Mouse (Mus musculus) heart, postnatal 0 days (tissue): ENCODE results near the gene Flnb. TPM values are rescaled to one million over a fixed set of nuclear protein-coding genes. Genes with fewer than 3 reads are reported as not detected.
A peak's percentile ranks its signal among the peaks of the same experiment; 100 is the strongest.

ENCODE experiments used
- ATAC-seq: fragments of 200-750 bp; cut with Nextera tagmentation; 2 replicates; pipeline ENCODE4 v1.8.0; 2017; ENCODE audit warnings: low read depth, moderate number of reproducible peaks, moderate library complexity; ENCODE audit not compliant: insufficient read depth
- DNase-seq: peaks from one replicate; pipeline ENCODE4 v3.0.0-alpha.2; 2016; ENCODE audit warnings: low spot score
- H3K27ac ChIP-seq: fragments of 300-500 bp; sonication (generic); 2 replicates; pipeline ENCODE4 v1.5.1; 2014; ENCODE audit warnings: low read depth, mild to moderate bottlenecking
- H3K27me3 ChIP-seq: fragments of 300-500 bp; sonication (generic); 2 replicates; pipeline ENCODE4 v1.6.1; 2014; ENCODE audit warnings: low read length, mixed read lengths; ENCODE audit not compliant: control insufficient read depth, insufficient read depth
- H3K36me3 ChIP-seq: fragments of 300-500 bp; sonication (generic); replicated peaks from 2 replicates; pipeline ENCODE4 v1.6.1; 2014; ENCODE audit warnings: low read length, mixed read lengths; ENCODE audit not compliant: control insufficient read depth, insufficient read depth
- H3K4me1 ChIP-seq: fragments of 300-500 bp; sonication (generic); 2 replicates; pipeline ENCODE4 v1.6.1; 2014; ENCODE audit warnings: antibody characterized with exemption; ENCODE audit not compliant: control insufficient read depth, insufficient read depth
- H3K4me2 ChIP-seq: fragments of 300-500 bp; sonication (generic); 2 replicates; pipeline ENCODE4 v1.6.1; 2014; ENCODE audit warnings: low read depth, mild to moderate bottlenecking, low read length, moderate library complexity
- H3K4me3 ChIP-seq: fragments of 300-500 bp; sonication (generic); 2 replicates; pipeline ENCODE4 v1.5.1; 2014; ENCODE audit warnings: low read depth, low read length
- H3K9ac ChIP-seq: fragments of 300-500 bp; sonication (generic); replicated peaks from 2 replicates; pipeline ENCODE4 v1.6.1; 2014; ENCODE audit warnings: low read depth, low read length, mixed read lengths
- H3K9me3 ChIP-seq: fragments of 300-500 bp; sonication (generic); replicated peaks from 2 replicates; pipeline ENCODE4 v1.6.1; 2016; ENCODE audit warnings: low read length; ENCODE audit not compliant: control insufficient read depth
- CTCF ChIP-seq: IDR thresholded peaks from 2 replicates; pipeline ENCODE4 v1.5.1; 2016; ENCODE audit warnings: antibody characterized with exemption, control low read depth, low read depth
- EP300 ChIP-seq: IDR thresholded peaks from 2 replicates; pipeline ENCODE4 v1.6.1; 2016; ENCODE audit warnings: antibody characterized with exemption, low read depth
- WGBS: fragments of 180-500 bp; shearing (Covaris S2); extraction: QIAGEN DNeasy Blood & Tissue Kit; methylation state at CpG from one replicate; pipeline ENCODE4 v1.1.7; 2014; 5-methylcytosine and 5-hydroxymethylcytosine counted together
- polyA plus RNA-seq: library from polyadenylated mRNA; unstranded; fragments of >200 nt; fragmentation: Nextera tagmentation; extraction: Ambion mirVana; gene quantifications from 2 replicates; pipeline ENCODE4 v1.2.1, GENCODE M21; 2015
- total RNA-seq: library from RNA; depleted of rRNA; stranded (reverse); fragments of >200 nt; gene quantifications from 2 replicates; pipeline ENCODE4 v1.2.3, GENCODE M21; 2014; ENCODE audit warnings: low replicate concordance

The Flnb gene
- total and polyA plus RNA-seq, 2 experiments from 2014 or later, result 4.0 to 40.7 TPM

GRCm38 (mm10) chr14:7989371-7989770 lies 171.6 kb downstream of the Flnb start:
- Histone ChIP-seq H3K27me3 (no peaks in the 10 kb centered on the region), H3K9me3 (no peaks in the 10 kb centered on the region), H3K27ac (no peak overlapping the region), H3K4me2 (no peak overlapping the region), H3K9ac (no peak overlapping the region), H3K4me3 (no peak overlapping the region), H3K4me1 (no peaks in the 10 kb centered on the region), H3K36me3 (no peaks in the 10 kb centered on the region)
- WGBS, result 58% methylated on average over 1 of the region's 1 CpGs
- ATAC-seq (no peak), DNase-seq (no peak)
- no peak for TF ChIP-seq EP300
- TF ChIP-seq CTCF, result no peak

- ATAC-seq (no peak), DNase-seq (no peak)
- no peak overlapping the region for H3K9ac ChIP-seq
- TF ChIP-seq EP300 (no peak), CTCF (no peak)
- H3K36me3 ChIP-seq, result no peaks in the 10 kb centered on the region
- no peaks in the 10 kb centered on the region for H3K27me3 ChIP-seq
- H3K4me2 ChIP-seq, result no peak overlapping the region
- no peak overlapping the region for H3K27ac ChIP-seq
- H3K9me3 ChIP-seq, result no peaks in the 10 kb centered on the region
- no peaks in the 10 kb centered on the region for H3K4me1 ChIP-seq
- WGBS, result 44% methylated on average over 3 of the region's 3 CpGs
- no peak overlapping the region for H3K4me3 ChIP-seq
Measured at GRCm38 (mm10) chr14:7989961-7990360, 172.2 kb downstream of the Flnb start.

DNA sequence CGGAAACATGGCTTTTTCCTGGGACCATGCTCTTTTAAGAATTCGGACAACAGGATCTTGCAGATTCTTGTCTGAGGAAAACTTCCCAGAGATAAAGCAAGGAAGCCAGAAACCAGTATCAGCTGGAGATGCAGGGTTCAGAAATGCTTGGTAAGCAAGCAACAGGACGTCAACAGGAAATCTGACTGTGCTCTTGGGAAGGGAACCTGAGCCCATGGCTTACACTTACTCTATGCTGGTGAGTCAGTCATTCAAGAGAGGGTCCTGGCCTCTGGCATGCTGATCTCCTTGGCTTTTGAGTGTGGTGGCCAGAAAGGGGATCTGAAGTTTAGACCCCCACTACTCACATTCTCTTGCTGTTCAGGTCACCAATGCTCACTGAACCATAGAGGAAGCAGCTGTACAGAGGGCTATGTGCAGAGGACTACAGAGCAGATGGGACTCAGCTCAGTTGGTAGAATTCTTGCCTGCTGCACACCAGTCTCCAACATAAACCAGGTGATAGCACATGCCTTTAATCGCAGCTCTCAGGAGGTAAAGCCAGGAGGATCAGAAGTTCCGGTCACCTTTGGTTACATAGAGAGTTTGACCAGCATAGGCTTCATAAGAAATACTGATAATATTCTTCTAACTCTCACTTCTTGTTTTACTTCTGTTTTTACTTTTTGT lies 173.5 kb downstream of the Flnb start:
- no peak for ATAC-seq
- no peaks in the 10 kb centered on the region for H3K9me3 ChIP-seq
- no peak for TF ChIP-seq CTCF
- TF ChIP-seq EP300, result no peak
- H3K4me2 ChIP-seq, result no peak overlapping the region
- H3K27me3 ChIP-seq, result no peaks in the 10 kb centered on the region
- no peak overlapping the region for H3K4me3 ChIP-seq
- DNase-seq, result no peak
- no peaks in the 10 kb centered on the region for H3K36me3 ChIP-seq
- H3K4me1 ChIP-seq, result no peaks in the 10 kb centered on the region
- WGBS, result 67% methylated on average over 5 of the region's 5 CpGs
- no peak overlapping the region for H3K27ac ChIP-seq
- no peak overlapping the region for H3K9ac ChIP-seq

GRCm38 (mm10) chr14:7992158-7992557 lies 174.4 kb downstream of the Flnb start:
- Histone ChIP-seq H3K9me3 (no peaks in the 10 kb centered on the region), H3K36me3 (no peaks in the 10 kb centered on the region), H3K4me1 (no peaks in the 10 kb centered on the region), H3K9ac (no peak overlapping the region), H3K4me3 (no peak overlapping the region), H3K27ac (no peak overlapping the region), H3K27me3 (no peaks in the 10 kb centered on the region), H3K4me2 (no peak overlapping the region)
- TF ChIP-seq CTCF (no peak), EP300 (no peak)
- no peak for DNase-seq
- WGBS, result 52% methylated on average over 6 of the region's 6 CpGs
- ATAC-seq, result no peak

DNA sequence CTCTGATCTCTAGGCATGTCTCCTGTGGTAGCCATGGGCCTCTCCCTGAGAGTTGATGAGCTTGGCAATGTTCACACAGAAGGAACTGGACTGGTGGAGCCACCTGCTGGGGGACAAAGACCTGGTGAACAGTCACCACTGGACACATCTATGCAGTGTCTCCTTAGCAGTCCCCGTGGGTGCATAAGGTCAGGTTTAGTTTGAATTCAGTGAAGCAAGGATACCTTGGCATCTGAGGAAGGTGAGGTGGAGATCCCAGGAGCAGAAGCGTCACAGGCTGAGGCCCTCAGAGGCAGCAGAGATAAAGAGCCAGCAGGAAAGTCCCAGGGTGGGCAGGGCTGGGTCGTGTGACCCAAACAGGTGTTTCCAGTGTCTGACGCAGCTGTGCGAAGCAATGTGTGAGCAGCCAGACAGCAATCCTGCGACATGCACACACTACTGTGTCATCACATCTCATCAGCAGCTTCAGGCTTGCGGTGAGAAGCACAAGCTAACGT lies 176.6 kb downstream of the Flnb start, which contains the start of gene Dnase1l3:
TSS of gene Dnase1l3 (minus strand) at position 303 of the 497 bp plus-strand sequence.
- Histone ChIP-seq H3K9me3 (no peaks in the 10 kb centered on the region), H3K4me1 (no peaks in the 10 kb centered on the region), H3K9ac (no peak within 1 kb of the TSS), H3K36me3 (no peaks in the 10 kb centered on the region), H3K4me3 (no peak within 1 kb of the TSS), H3K4me2 (no peak within 1 kb of the TSS), H3K27ac (no peak within 1 kb of the TSS), H3K27me3 (0 out of 2 replicates have a peak, but pooled peaks cover 3% of the 10 kb centered on the region)
- DNase-seq (peak; percentile 57), ATAC-seq (peak; percentile 66)
- TF ChIP-seq EP300, result no peak
- peak; percentile 68 for TF ChIP-seq CTCF
- WGBS, result 49% methylated on average over 8 of the region's 8 CpGs
